Mouse (Mus musculus): Measurements from ENCODE around the gene Phox2a. TPM values are rescaled to one million over a fixed set of nuclear protein-coding genes. Genes with fewer than 3 reads are reported as not detected.

Phox2a gene
- polyA plus RNA-seq, 1 experiment from 2014 or later, result 0.21 TPM

GRCm38 (mm10) chr7:101823758-101824630 is 5.9 kb downstream of the Phox2a start:
- no peaks in the 10 kb centered on the region for H3K9me3 ChIP-seq (replicated peaks; ENCODE audit: control insufficient read depth, low read length, poor library complexity, severe bottlenecking)
- H3K27ac ChIP-seq (ENCODE audit: low read length), result no peak overlapping the region
- no peak overlapping the region for H3K4me2 ChIP-seq (ENCODE audit: low read length)
- WGBS, result 87% methylated on average over 18 of the region's 18 CpGs
- no peak overlapping the region for H3K9ac ChIP-seq (ENCODE audit: low read depth, low read length)
- no peaks in the 10 kb centered on the region for H3K36me3 ChIP-seq (ENCODE audit: control insufficient read depth, insufficient read depth, low read length)
- peaks cover 43% of the 10 kb centered on the region for H3K27me3 ChIP-seq (ENCODE audit: control insufficient read depth, insufficient read depth, low read depth, low read length)
- H3K4me3 ChIP-seq (ENCODE audit: low read depth, low read length), result no peak overlapping the region
- peak; percentile 13; the same call in 1 of the 2 replicates for ATAC-seq
- H3K4me1 ChIP-seq (ENCODE audit: control insufficient read depth, insufficient read depth, low read length), result peaks cover 13% of the 10 kb centered on the region

DNA sequence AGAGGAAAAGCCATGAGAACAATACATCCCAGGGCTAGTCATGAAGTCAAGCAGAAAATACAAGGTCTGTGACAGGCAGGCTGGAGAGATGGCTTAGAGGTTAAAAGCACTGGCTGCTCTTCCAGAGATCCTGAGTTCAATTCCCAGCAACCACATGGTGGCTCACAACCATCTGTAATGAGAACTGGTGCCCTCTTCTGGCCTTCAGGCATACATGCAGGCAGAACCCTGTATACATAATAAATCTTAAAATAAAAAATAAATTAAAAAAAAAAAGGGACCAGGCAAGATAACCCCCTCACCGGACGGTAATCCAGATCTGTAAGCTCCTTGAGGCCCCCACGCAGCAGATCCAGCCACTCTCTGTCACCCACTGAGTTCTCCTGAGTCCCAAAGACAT is 12.3 kb downstream of the Phox2a start:
- H3K4me2 ChIP-seq (ENCODE audit: low read length), result no peak overlapping the region
- H3K9me3 ChIP-seq (replicated peaks; ENCODE audit: control insufficient read depth, low read length, poor library complexity, severe bottlenecking), result no peaks in the 10 kb centered on the region
- WGBS, result 100% methylated on average over 3 of the region's 3 CpGs
- H3K9ac ChIP-seq (ENCODE audit: low read depth, low read length), result no peak overlapping the region
- no peaks in the 10 kb centered on the region for H3K4me1 ChIP-seq (ENCODE audit: control insufficient read depth, insufficient read depth, low read length)
- H3K27me3 ChIP-seq (ENCODE audit: control insufficient read depth, insufficient read depth, low read depth, low read length), result no peaks in the 10 kb centered on the region
- no peak overlapping the region for H3K27ac ChIP-seq (ENCODE audit: low read length)
- H3K36me3 ChIP-seq (ENCODE audit: control insufficient read depth, insufficient read depth, low read length), result 0 out of 2 replicates have a peak, but pooled peaks cover 2% of the 10 kb centered on the region
- no peak for ATAC-seq
- no peak overlapping the region for H3K4me3 ChIP-seq (ENCODE audit: low read depth, low read length)

DNA sequence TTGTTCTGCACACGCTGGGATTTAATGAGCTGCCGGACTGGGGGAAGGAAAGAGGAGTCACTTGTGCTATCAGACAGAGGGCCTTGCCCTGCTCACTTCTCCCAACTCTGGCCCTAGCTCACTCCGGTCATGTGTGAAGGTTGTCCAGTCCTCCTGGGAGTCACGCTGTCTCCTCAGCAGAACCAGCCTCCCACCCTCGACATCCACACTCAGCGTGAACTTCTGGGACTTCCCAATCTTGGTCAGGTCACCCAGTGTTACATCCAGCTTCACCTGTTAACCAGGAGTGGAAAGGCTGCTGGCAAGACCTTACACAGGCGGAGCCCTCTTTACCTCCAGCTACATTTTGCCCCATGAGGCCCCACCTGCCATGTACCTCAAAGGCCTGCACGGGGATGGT is 13.3 kb downstream of the Phox2a start:
- no peaks in the 10 kb centered on the region; the same call in 1 of the 2 replicates for H3K27me3 ChIP-seq (ENCODE audit: control insufficient read depth, insufficient read depth, low read depth, low read length)
- no peak overlapping the region for H3K4me3 ChIP-seq (ENCODE audit: low read depth, low read length)
- no peak overlapping the region for H3K4me2 ChIP-seq (ENCODE audit: low read length)
- no peak overlapping the region for H3K9ac ChIP-seq (ENCODE audit: low read depth, low read length)
- H3K4me1 ChIP-seq (ENCODE audit: control insufficient read depth, insufficient read depth, low read length), result peaks cover 5% of the 10 kb centered on the region
- WGBS, result 96% methylated on average over 8 of the region's 8 CpGs
- ATAC-seq, result no peak
- 0 out of 2 replicates have a peak, but pooled peaks cover 2% of the 10 kb centered on the region for H3K36me3 ChIP-seq (ENCODE audit: control insufficient read depth, insufficient read depth, low read length)
- H3K27ac ChIP-seq (ENCODE audit: low read length), result no peak overlapping the region
- H3K9me3 ChIP-seq (replicated peaks; ENCODE audit: control insufficient read depth, low read length, poor library complexity, severe bottlenecking), result no peaks in the 10 kb centered on the region

DNA sequence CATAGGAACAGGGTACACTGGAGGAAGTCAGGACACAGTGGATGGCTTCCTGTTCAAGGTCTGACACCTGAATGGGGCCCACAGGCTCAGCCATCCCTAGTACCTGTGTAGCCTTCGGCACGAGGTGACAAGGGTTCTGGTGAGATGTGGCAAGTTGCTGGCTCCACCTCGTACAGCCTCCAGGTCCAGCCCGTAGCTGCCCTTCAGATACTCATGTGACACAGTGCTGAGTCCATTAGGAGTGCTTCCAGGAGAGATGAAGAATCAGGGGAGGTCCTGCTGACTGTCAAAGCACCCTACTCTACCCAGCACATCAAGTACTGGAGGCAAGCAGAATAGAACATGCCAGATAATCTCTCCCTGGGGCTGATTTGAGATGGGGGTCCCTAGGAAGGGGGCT is 14.3 kb downstream of the Phox2a start:
- H3K9me3 ChIP-seq (replicated peaks; ENCODE audit: control insufficient read depth, low read length, poor library complexity, severe bottlenecking), result no peaks in the 10 kb centered on the region
- H3K4me3 ChIP-seq (ENCODE audit: low read depth, low read length), result no peak overlapping the region
- H3K4me2 ChIP-seq (ENCODE audit: low read length), result no peak overlapping the region
- H3K27me3 ChIP-seq (ENCODE audit: control insufficient read depth, insufficient read depth, low read depth, low read length), result peaks cover 4% of the 10 kb centered on the region
- 0 out of 2 replicates have a peak, but pooled peaks cover 2% of the 10 kb centered on the region for H3K36me3 ChIP-seq (ENCODE audit: control insufficient read depth, insufficient read depth, low read length)
- H3K27ac ChIP-seq (ENCODE audit: low read length), result no peak overlapping the region
- peaks cover 12% of the 10 kb centered on the region for H3K4me1 ChIP-seq (ENCODE audit: control insufficient read depth, insufficient read depth, low read length)
- no peak for ATAC-seq
- no peak overlapping the region for H3K9ac ChIP-seq (ENCODE audit: low read depth, low read length)
- 90% methylated on average over 4 of the region's 4 CpGs for WGBS

DNA sequence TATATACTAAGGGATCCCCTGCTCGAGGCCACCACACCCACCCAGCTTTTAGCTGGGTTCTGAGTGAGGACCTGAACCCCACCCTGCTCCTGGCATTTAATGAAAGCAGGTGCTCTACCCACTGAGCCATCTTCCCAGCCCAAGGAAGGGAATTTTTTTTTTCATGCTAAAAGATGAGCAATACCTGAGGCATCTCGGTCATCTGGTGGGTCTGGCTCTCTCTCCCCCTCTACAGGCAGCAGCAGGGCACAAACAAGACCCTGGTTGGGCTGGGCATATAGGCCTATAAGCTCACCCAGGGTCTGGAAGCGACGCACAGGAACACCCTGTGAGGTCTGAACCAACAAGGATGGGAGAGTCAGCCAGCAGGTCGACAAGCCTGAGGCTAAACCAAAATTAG is 15.2 kb downstream of the Phox2a start:
- 65% methylated on average over 5 of the region's 5 CpGs for WGBS
- H3K27me3 ChIP-seq (ENCODE audit: control insufficient read depth, insufficient read depth, low read depth, low read length), result peaks cover 4% of the 10 kb centered on the region
- no peaks in the 10 kb centered on the region for H3K9me3 ChIP-seq (replicated peaks; ENCODE audit: control insufficient read depth, low read length, poor library complexity, severe bottlenecking)
- H3K4me2 ChIP-seq (ENCODE audit: low read length), result no peak overlapping the region
- no peak overlapping the region for H3K9ac ChIP-seq (ENCODE audit: low read depth, low read length)
- H3K36me3 ChIP-seq (ENCODE audit: control insufficient read depth, insufficient read depth, low read length), result 0 out of 2 replicates have a peak, but pooled peaks cover 2% of the 10 kb centered on the region
- no peak overlapping the region for H3K4me3 ChIP-seq (ENCODE audit: low read depth, low read length)
- ATAC-seq, result no peak
- no peak overlapping the region for H3K27ac ChIP-seq (ENCODE audit: low read length)
- H3K4me1 ChIP-seq (ENCODE audit: control insufficient read depth, insufficient read depth, low read length), result peaks cover 12% of the 10 kb centered on the region

- Histone ChIP-seq H3K27ac (ENCODE audit: low read length) (no peak overlapping the region), H3K4me1 (ENCODE audit: control insufficient read depth, insufficient read depth, low read length) (peaks cover 12% of the 10 kb centered on the region)
- no peak for ATAC-seq
Measured at GRCm38 (mm10) chr7:101833916-101834584, 15.9 kb downstream of the Phox2a start.

GRCm38 (mm10) chr7:101834903-101835302 is 16.8 kb downstream of the Phox2a start:
- no peak overlapping the region for H3K9ac ChIP-seq (ENCODE audit: low read depth, low read length)
- no peak overlapping the region for H3K27ac ChIP-seq (ENCODE audit: low read length)
- H3K36me3 ChIP-seq (ENCODE audit: control insufficient read depth, insufficient read depth, low read length), result 0 out of 2 replicates have a peak, but pooled peaks cover 2% of the 10 kb centered on the region
- ATAC-seq, result no peak
- WGBS, result 64% methylated on average over 3 of the region's 3 CpGs
- no peaks in the 10 kb centered on the region for H3K9me3 ChIP-seq (replicated peaks; ENCODE audit: control insufficient read depth, low read length, poor library complexity, severe bottlenecking)
- peaks cover 4% of the 10 kb centered on the region for H3K27me3 ChIP-seq (ENCODE audit: control insufficient read depth, insufficient read depth, low read depth, low read length)
- H3K4me2 ChIP-seq (ENCODE audit: low read length), result peak overlapping the region; percentile 97; the same call in 1 of the 2 replicates
- no peak overlapping the region for H3K4me3 ChIP-seq (ENCODE audit: low read depth, low read length)
- peaks cover 12% of the 10 kb centered on the region for H3K4me1 ChIP-seq (ENCODE audit: control insufficient read depth, insufficient read depth, low read length)

More at GRCm38 (mm10) chr7:101833916-101834584, 15.9 kb downstream of the Phox2a start:
- no peak overlapping the region for H3K4me2 ChIP-seq (ENCODE audit: low read length)
- no peak overlapping the region for H3K4me3 ChIP-seq (ENCODE audit: low read depth, low read length)
- WGBS, result 58% methylated on average over 3 of the region's 3 CpGs
- H3K9ac ChIP-seq (ENCODE audit: low read depth, low read length), result no peak overlapping the region
- H3K9me3 ChIP-seq (replicated peaks; ENCODE audit: control insufficient read depth, low read length, poor library complexity, severe bottlenecking), result no peaks in the 10 kb centered on the region
- peaks cover 4% of the 10 kb centered on the region for H3K27me3 ChIP-seq (ENCODE audit: control insufficient read depth, insufficient read depth, low read depth, low read length)
- H3K36me3 ChIP-seq (ENCODE audit: control insufficient read depth, insufficient read depth, low read length), result 0 out of 2 replicates have a peak, but pooled peaks cover 2% of the 10 kb centered on the region

GRCm38 (mm10) chr7:101835457-101836109 is 17.5 kb downstream of the Phox2a start:
- peaks cover 12% of the 10 kb centered on the region for H3K4me1 ChIP-seq (ENCODE audit: control insufficient read depth, insufficient read depth, low read length)
- peak overlapping the region; percentile 97 for H3K4me2 ChIP-seq (ENCODE audit: low read length)
- H3K9me3 ChIP-seq (replicated peaks; ENCODE audit: control insufficient read depth, low read length, poor library complexity, severe bottlenecking), result no peaks in the 10 kb centered on the region
- 49% methylated on average over 5 of the region's 5 CpGs for WGBS
- H3K27ac ChIP-seq (ENCODE audit: low read length), result no peak overlapping the region
- no peak for ATAC-seq
- H3K4me3 ChIP-seq (ENCODE audit: low read depth, low read length), result peak overlapping the region; percentile 62
- no peak overlapping the region for H3K9ac ChIP-seq (ENCODE audit: low read depth, low read length)
- H3K27me3 ChIP-seq (ENCODE audit: control insufficient read depth, insufficient read depth, low read depth, low read length), result peaks cover 4% of the 10 kb centered on the region
- 0 out of 2 replicates have a peak, but pooled peaks cover 2% of the 10 kb centered on the region for H3K36me3 ChIP-seq (ENCODE audit: control insufficient read depth, insufficient read depth, low read length)
